In the genomic region with DNA sequence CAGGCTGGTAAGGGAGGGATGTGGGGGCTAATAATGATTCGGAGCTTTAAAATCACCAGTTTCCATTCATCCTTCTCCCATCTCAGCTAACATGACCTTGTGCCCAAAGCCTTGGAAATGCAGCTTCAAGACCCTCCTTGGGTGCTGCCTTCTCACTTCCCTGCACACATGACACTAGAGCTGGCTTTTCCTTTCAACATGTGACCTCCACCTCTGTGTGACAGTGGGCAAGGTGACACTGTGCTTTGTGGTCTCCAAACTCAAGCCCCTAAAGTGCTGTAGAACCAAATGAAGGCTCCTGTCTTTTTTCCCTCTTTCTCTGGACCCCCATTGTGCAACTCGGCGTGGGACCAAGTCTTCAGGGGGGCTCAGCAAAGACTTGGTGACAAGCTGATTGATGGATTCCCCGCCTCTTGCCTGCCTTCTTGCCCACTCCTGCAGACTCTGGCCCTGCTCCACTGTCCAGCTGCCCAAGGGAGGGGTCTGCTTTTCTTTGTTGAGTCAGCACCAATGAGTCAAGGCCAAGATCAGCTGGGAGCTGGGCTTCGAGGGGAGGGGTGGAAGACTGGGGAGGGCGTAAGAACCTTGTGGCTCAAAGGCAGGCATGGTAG, we compare ENCODE assay signal across 16 mouse cellular contexts. TPM values are rescaled to one million over a fixed set of nuclear protein-coding genes. Genes with fewer than 3 reads are reported as not detected.
A peak's percentile ranks its signal among the peaks of the same experiment; 100 is the strongest.
DNase-seq lines count a peak whose midpoint lies in the region; ATAC-seq and TF ChIP-seq lines count a peak whose summit lies in the region.
"Had no signal": no experiment of that assay in that cellular context is flagged by ENCODE, and none has a peak within 500 bp of the region (broad histone marks: within the 10 kb centered on the region; RNA-seq: fewer than 3 reads in every experiment).

No protein-coding gene starts in this region.

- no peak for TF ChIP-seq CTCF in forebrain, postnatal 0 days (IDR thresholded peaks at IDR 0.05; ENCODE audit: low read depth)

- no peaks in the 10 kb centered on the region for H3K27me3 ChIP-seq in forebrain, postnatal 0 days (ENCODE audit: insufficient read depth, low read length)
- H3K27me3 ChIP-seq in forebrain, embryonic 13.5 days = no peaks in the 10 kb centered on the region
- no peaks in the 10 kb centered on the region for H3K27me3 ChIP-seq in hindbrain, embryonic 11.5 days (ENCODE audit: control insufficient read depth, insufficient read depth, low read length)
- H3K27me3 ChIP-seq: megakaryocyte, embryonic 14.5 days had no signal

- no peak overlapping the region for H3K4me3 ChIP-seq in forebrain, postnatal 0 days (ENCODE audit: low read depth, low read length)
- H3K4me3 ChIP-seq in forebrain, embryonic 13.5 days = no peak overlapping the region
- H3K4me3 ChIP-seq in hindbrain, embryonic 11.5 days (ENCODE audit: low read depth, low read length) = no peak overlapping the region
- H3K4me3 ChIP-seq: megakaryocyte, embryonic 14.5 days had no signal

- 37% methylated on average over 6 of the region's 6 CpGs for WGBS in forebrain, postnatal 0 days
- 37% methylated on average over 6 of the region's 6 CpGs for WGBS in forebrain, embryonic 13.5 days
- WGBS in hindbrain, embryonic 11.5 days = 23% methylated on average over 6 of the region's 6 CpGs

- no peak overlapping the region for H3K9ac ChIP-seq in forebrain, postnatal 0 days
- no peak overlapping the region for H3K9ac ChIP-seq in forebrain, embryonic 13.5 days
- H3K9ac ChIP-seq in hindbrain, embryonic 11.5 days (ENCODE audit: low read depth, low read length) = no peak overlapping the region
- H3K9ac ChIP-seq: liver, postnatal 0 days had no signal

- H3K36me3 ChIP-seq in forebrain, postnatal 0 days (ENCODE audit: insufficient read depth) = peaks cover 14% of the 10 kb centered on the region
- H3K36me3 ChIP-seq in forebrain, embryonic 13.5 days (ENCODE audit: poor library complexity, severe bottlenecking) = peaks cover 19% of the 10 kb centered on the region
- H3K36me3 ChIP-seq in hindbrain, embryonic 11.5 days (ENCODE audit: control insufficient read depth, insufficient read depth, low read length) = no peaks in the 10 kb centered on the region

- H3K9me3 ChIP-seq in forebrain, postnatal 0 days (ENCODE audit: low read length) = no peaks in the 10 kb centered on the region
- H3K9me3 ChIP-seq in forebrain, embryonic 13.5 days (replicated peaks) = no peaks in the 10 kb centered on the region
- no peaks in the 10 kb centered on the region for H3K9me3 ChIP-seq in hindbrain, embryonic 11.5 days (ENCODE audit: control insufficient read depth, low read length)
- H3K9me3 ChIP-seq: megakaryocyte, embryonic 14.5 days had no signal

- DNase-seq in forebrain, postnatal 0 days = peak; percentile 30
- DNase-seq in brain, adult 2 months (ENCODE audit: low read depth, low spot score) = peak; percentile 20
- DNase-seq in hindbrain, embryonic 11.5 days (ENCODE audit: low spot score) = peak; percentile 56
- DNase-seq in neural tube, embryonic 10.5 days (ENCODE audit: extremely low spot score, low spot score) = peak; percentile 51
- no peak for DNase-seq in thymus, postnatal 14 days
- DNase-seq: adrenal gland, adult 2 months; kidney, adult 18-20 months; liver, postnatal 0 days; spleen, adult 18-20 months had no signal

- peak; percentile 26; the same call in 1 of the 2 replicates for ATAC-seq in forebrain, postnatal 0 days
- no peak for ATAC-seq in forebrain, embryonic 13.5 days
- ATAC-seq in hindbrain, embryonic 11.5 days (ENCODE audit: low FRiP score) = peak; percentile 83
- no peak for ATAC-seq in megakaryocyte progenitor cell, adult 5-6 weeks (replicated peaks; ENCODE audit: poor library complexity)
- ATAC-seq: liver, postnatal 0 days had no signal

- no peak overlapping the region for H3K27ac ChIP-seq in forebrain, postnatal 0 days (ENCODE audit: low read depth, low read length)
- no peak overlapping the region for H3K27ac ChIP-seq in forebrain, embryonic 13.5 days
- peak overlapping the region; percentile 25; the same call in 1 of the 2 replicates for H3K27ac ChIP-seq in hindbrain, embryonic 11.5 days (ENCODE audit: low read depth, low read length)

- H3K4me1 ChIP-seq in forebrain, postnatal 0 days (ENCODE audit: insufficient read depth) = no peaks in the 10 kb centered on the region
- no peaks in the 10 kb centered on the region for H3K4me1 ChIP-seq in forebrain, embryonic 13.5 days
- peaks cover 3% of the 10 kb centered on the region; the same call in 1 of the 2 replicates for H3K4me1 ChIP-seq in hindbrain, embryonic 11.5 days (replicated peaks; ENCODE audit: control insufficient read depth, insufficient read depth, low read length)

- H3K4me2 ChIP-seq in forebrain, postnatal 0 days (ENCODE audit: low read depth) = no peak overlapping the region
- H3K4me2 ChIP-seq in forebrain, embryonic 13.5 days = no peak overlapping the region
- no peak overlapping the region for H3K4me2 ChIP-seq in hindbrain, embryonic 11.5 days (replicated peaks; ENCODE audit: low read depth, low read length)

RNA-seq across cellular contexts. Expression of a gene that starts 9.1 kb away (rescaled TPM):
- 598 and 928 TPM in 2 replicates for total RNA-seq in forebrain, postnatal 0 days (2014; rRNA removed)
- polyA plus RNA-seq in forebrain, postnatal 0 days (2015; fragmentation: Nextera tagmentation; extraction: Ambion mirVana) = 1,180 and 1,503 TPM in 2 replicates
- polyA plus RNA-seq in forebrain, embryonic 13.5 days (2015; fragmentation: Nextera tagmentation; extraction: Ambion mirVana) = 1,396 and 1,648 TPM in 2 replicates
- 1,424 and 1,478 TPM in 2 replicates for polyA plus RNA-seq in hindbrain, embryonic 11.5 days (2014; fragmentation: Nextera tagmentation; extraction: Ambion mirVana)
- total RNA-seq in megakaryocyte progenitor cell, adult 5-6 weeks (2015) = 1,390 and 1,455 TPM in 2 replicates
- total RNA-seq in megakaryocyte progenitor cell, adult 5-6 weeks (2017) = 472 and 633 TPM in 2 replicates

RNA-seq across cellular contexts. Expression of a gene that starts 19.8 kb away (rescaled TPM):
- not detected in 2 replicates for total RNA-seq in forebrain, postnatal 0 days (2014; rRNA removed)
- not detected in 2 replicates for polyA plus RNA-seq in forebrain, postnatal 0 days (2015; fragmentation: Nextera tagmentation; extraction: Ambion mirVana)
- polyA plus RNA-seq in forebrain, embryonic 13.5 days (2015; fragmentation: Nextera tagmentation; extraction: Ambion mirVana) = not detected in 2 replicates
- polyA plus RNA-seq in hindbrain, embryonic 11.5 days (2014; fragmentation: Nextera tagmentation; extraction: Ambion mirVana) = 0.05 TPM in 1 of 2 replicates, not detected in the other
- total RNA-seq in megakaryocyte progenitor cell, adult 5-6 weeks (2015) = not detected in 2 replicates
- not detected in 2 replicates for total RNA-seq in megakaryocyte progenitor cell, adult 5-6 weeks (2017)
- total RNA-seq: adrenal gland, adult 2 months; gastrocnemius, postnatal 4 days; left cerebral cortex, postnatal 36 days had no signal
- polyA plus RNA-seq: adrenal gland, adult 2 months; heart, postnatal 0 days; liver, postnatal 0 days; thymus, postnatal 0 days had no signal

Comparison
In these comparisons a context has a peak if more than half of its experiments do, and no peak if none do; other contexts are left out.
1. ATAC-seq: peak in forebrain, postnatal 0 days (single experiment) and hindbrain, embryonic 11.5 days (single experiment); none in forebrain, embryonic 13.5 days (single experiment) and megakaryocyte progenitor cell, adult 5-6 weeks (single experiment).